Mouse (Mus musculus) testis, adult 2 months (tissue): ENCODE data around the gene Arhgap6. TPM values are rescaled to one million over a fixed set of nuclear protein-coding genes. Genes with fewer than 3 reads are reported as not detected.

Experiments used
- H3K27ac ChIP-seq: fragments of 200-500 bp; 2 replicates; pipeline ENCODE4 v1.5.1; 2012; ENCODE audit warnings: low read depth, low read length; ENCODE audit not compliant: control insufficient read depth, insufficient read depth
- H3K27me3 ChIP-seq: fragments of 200-500 bp; 2 replicates; pipeline ENCODE4 v1.6.1; 2012; ENCODE audit warnings: mild to moderate bottlenecking, low read length, moderate library complexity; ENCODE audit not compliant: control insufficient read depth, insufficient read depth
- H3K36me3 ChIP-seq: fragments of 200-500 bp; 2 replicates; pipeline ENCODE4 v1.6.1; 2012; ENCODE audit warnings: mild to moderate bottlenecking, low read length; ENCODE audit not compliant: control insufficient read depth, insufficient read depth
- H3K4me1 ChIP-seq: fragments of 200-500 bp; 2 replicates; pipeline ENCODE4 v1.6.1; 2012; ENCODE audit warnings: low read length; ENCODE audit not compliant: control insufficient read depth, insufficient read depth
- H3K4me3 ChIP-seq: fragments of 200-500 bp; 2 replicates; pipeline ENCODE4 v1.5.1; 2012; ENCODE audit warnings: low read depth, mild to moderate bottlenecking, low read length, moderate library complexity, mixed read lengths; ENCODE audit not compliant: control insufficient read depth
- CTCF ChIP-seq: fragments of 200-500 bp; IDR thresholded peaks from 2 replicates; pipeline ENCODE4 v1.5.1; 2012; ENCODE audit warnings: low read depth, mild to moderate bottlenecking, inconsistent platforms, low read length, moderate library complexity; ENCODE audit not compliant: control insufficient read depth, insufficient read depth, insufficient replicate concordance
- POLR2A ChIP-seq: fragments of 200-500 bp; IDR thresholded peaks from 2 replicates; pipeline ENCODE4 v1.6.1; 2012; ENCODE audit warnings: low read depth, mild to moderate bottlenecking, inconsistent platforms, low read length, moderate library complexity; ENCODE audit not compliant: control insufficient read depth
- polyA plus RNA-seq: library from polyadenylated mRNA; depleted of rRNA; stranded (reverse); fragments of >200 nt; gene quantifications from 2 replicates; pipeline ENCODE4 v1.2.3, GENCODE M21; 2012

Arhgap6 gene
- polyA plus RNA-seq, 1 experiment: 0.07 TPM

DNA sequence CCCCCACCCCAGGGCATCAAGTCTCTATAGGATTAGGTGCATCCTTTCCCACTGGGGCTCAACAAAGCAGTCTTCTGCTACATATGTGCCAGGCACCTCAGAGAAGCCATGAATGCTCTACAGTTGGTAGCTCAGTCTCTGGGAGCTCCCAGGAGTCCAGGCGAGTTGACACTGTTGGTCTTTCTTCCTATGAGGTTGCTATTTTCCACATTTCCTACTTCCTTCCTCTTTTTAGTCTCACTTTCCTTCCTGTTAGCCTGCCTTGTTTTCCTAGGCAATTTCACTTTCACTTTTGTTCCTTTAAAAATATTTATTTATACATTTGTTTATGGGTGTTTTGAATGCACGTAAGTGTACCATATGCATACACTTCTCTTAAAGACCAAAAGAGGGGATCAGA, 29.3 kb downstream of the Arhgap6 start:
- no peaks in the 10 kb centered on the region for H3K27me3 ChIP-seq
- no peak overlapping the region for H3K4me3 ChIP-seq
- no peak overlapping the region for H3K27ac ChIP-seq
- no peaks in the 10 kb centered on the region for H3K36me3 ChIP-seq
- TF ChIP-seq POLR2A (no peak), CTCF (no peak)
- no peaks in the 10 kb centered on the region for H3K4me1 ChIP-seq

DNA sequence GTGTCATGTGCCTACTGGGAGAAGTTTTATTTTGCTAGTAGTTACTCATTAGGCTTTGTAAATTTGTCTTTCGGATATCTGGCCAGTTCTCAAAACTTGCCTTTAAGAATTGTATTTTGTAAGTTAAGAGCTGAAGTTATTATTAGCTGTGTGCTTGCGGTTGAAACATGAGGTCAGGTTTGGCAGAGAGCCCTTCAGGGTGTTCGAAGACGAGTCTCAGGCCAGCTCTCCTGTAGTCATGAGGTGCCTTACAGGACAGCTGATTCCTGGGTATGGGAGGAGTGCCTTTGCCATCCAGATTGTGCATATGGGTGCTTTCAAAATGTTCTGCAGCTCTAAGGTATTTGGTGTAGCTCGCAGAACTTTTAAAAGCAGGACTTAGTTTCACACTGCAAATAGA, 37.4 kb downstream of the Arhgap6 start:
- H3K27me3 ChIP-seq: no peaks in the 10 kb centered on the region
- no peaks in the 10 kb centered on the region for H3K4me1 ChIP-seq
- no peak for TF ChIP-seq POLR2A
- TF ChIP-seq CTCF: no peak
- no peaks in the 10 kb centered on the region for H3K36me3 ChIP-seq
- no peak overlapping the region for H3K27ac ChIP-seq
- H3K4me3 ChIP-seq: no peak overlapping the region

DNA sequence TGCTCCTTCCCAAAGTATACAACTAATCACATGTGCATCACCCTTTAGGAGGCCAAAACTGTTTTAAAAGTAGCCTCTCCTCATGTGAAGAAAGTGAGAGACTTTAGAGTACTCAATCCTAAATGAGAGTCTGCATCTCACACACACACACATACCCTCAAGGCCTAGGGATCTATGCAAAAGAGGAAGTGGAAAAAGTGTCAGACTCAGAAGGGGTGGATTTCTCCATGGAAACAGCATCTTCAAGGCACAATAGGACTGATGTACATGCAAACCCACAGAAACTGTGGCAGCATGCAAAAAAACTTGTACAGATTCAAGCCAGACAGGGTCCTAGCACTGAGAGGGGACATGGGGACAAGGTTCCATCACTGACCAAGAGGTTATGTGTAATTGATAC, 53.2 kb downstream of the Arhgap6 start:
- Histone ChIP-seq H3K36me3 (no peaks in the 10 kb centered on the region), H3K4me1 (no peaks in the 10 kb centered on the region), H3K27ac (no peak overlapping the region), H3K4me3 (no peak overlapping the region), H3K27me3 (no peaks in the 10 kb centered on the region)
- TF ChIP-seq POLR2A (no peak), CTCF (no peak)

DNA sequence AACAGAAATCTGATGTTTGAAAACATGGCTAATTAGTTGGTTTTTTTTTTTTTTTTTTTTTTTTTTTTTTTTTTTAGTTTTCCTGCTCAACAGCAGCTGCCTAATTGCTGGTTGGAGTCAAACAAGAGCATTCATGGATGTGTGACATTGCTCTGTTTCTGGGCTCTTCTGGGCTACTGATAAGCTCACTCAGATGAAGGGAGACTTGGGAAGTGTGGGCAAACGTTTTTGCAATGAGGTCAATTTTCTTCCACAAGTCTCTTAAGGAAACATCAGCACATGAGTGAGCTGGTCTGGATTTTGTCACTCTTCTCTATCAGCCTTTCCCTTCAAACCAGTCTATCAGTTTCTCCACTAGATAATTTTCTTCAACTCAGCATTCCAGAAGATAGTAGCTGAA, 79.8 kb downstream of the Arhgap6 start:
- no peaks in the 10 kb centered on the region for H3K4me1 ChIP-seq
- H3K27ac ChIP-seq: no peak overlapping the region
- no peak overlapping the region for H3K4me3 ChIP-seq
- no peaks in the 10 kb centered on the region for H3K36me3 ChIP-seq
- H3K27me3 ChIP-seq: no peaks in the 10 kb centered on the region
- no peak for TF ChIP-seq CTCF
- no peak for TF ChIP-seq POLR2A

DNA sequence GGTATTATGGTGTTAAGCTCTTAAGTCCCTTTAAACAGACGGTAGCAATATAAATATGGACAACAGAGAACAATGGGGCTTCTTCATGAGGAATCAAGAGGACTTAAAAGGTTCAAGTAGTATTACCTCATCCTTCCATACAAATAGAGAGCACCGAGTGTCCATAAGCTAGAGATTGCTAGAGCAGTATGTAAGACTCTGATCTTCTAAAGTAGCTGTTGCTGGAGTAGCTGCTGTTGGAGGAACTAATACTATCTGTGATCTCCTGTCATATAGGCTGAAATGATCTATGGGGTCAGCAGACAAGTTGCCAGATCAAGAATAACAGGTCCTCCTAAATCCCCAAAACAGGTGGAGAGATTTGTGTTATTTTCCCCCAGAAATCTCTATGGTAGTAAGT, 108.7 kb downstream of the Arhgap6 start:
- H3K36me3 ChIP-seq: no peaks in the 10 kb centered on the region
- no peak for TF ChIP-seq POLR2A
- no peak overlapping the region for H3K4me3 ChIP-seq
- no peak overlapping the region for H3K27ac ChIP-seq
- no peaks in the 10 kb centered on the region for H3K27me3 ChIP-seq
- no peaks in the 10 kb centered on the region for H3K4me1 ChIP-seq

DNA sequence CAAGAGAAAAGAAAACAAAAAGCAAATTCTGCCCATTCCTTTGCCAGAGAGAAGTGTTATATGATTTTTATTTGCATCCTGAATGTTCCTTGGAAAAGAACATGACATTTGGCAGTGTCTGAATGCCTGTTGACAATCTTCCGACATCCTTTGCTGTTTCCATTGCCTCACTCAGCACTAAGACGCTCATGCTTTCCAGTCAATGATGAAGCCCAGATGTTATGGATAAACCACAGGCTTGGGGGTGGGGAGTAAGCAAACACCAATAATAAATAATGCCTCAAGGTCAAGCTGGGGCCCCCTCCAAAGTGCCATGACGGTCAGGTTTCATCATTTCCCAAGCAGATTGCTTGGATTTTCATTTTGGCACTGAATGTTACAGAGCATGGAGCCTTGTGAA, 109.2 kb downstream of the Arhgap6 start:
- H3K27ac ChIP-seq: no peak overlapping the region
- TF ChIP-seq CTCF: no peak
- no peak for TF ChIP-seq POLR2A
- H3K4me1 ChIP-seq: no peaks in the 10 kb centered on the region
- H3K27me3 ChIP-seq: no peaks in the 10 kb centered on the region
- H3K4me3 ChIP-seq: no peak overlapping the region
- no peaks in the 10 kb centered on the region for H3K36me3 ChIP-seq

DNA sequence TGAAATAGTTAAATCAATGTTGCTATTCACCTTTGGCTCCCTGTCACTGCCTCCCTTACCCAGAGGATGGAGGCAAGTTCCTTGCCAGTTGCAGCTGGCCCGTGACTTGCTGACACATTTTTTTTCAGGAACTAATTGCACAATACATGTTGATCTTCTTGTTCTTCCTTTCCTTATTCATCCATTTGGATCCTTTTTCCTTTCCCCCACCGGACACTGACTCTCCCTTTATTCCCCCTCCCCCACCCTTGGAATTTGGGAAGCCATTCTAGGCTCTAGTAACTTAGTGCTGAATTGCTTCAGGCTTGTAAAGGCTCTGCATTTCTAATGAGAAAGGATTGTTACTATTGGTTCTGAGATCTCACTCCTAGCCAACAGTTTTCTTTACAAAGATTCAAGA, 112.7 kb downstream of the Arhgap6 start:
- H3K4me1 ChIP-seq: no peaks in the 10 kb centered on the region
- no peak overlapping the region for H3K4me3 ChIP-seq
- no peaks in the 10 kb centered on the region for H3K27me3 ChIP-seq
- no peak for TF ChIP-seq CTCF
- TF ChIP-seq POLR2A: no peak
- no peak overlapping the region for H3K27ac ChIP-seq
- no peaks in the 10 kb centered on the region for H3K36me3 ChIP-seq

DNA sequence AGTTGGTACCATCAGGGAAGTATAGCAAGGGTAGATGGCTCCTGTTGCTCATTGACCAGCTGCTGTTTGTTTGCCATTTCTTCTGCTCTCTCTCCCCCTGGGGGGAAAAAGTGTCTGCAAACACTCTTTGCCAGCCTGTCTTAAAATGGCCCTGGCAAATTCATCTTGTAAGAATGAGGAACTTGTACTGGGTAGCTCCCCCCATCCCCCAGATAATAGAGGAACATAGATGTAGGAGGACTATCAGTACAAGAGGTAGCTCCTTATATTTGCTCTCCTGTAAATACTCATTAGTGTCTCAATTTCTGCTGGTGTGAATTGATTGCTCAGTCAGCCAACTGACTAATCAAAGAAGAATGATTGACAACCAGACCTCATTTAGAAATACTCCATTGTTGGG, 118.6 kb downstream of the Arhgap6 start:
- TF ChIP-seq CTCF: no peak
- no peak for TF ChIP-seq POLR2A
- Histone ChIP-seq H3K27me3 (no peaks in the 10 kb centered on the region), H3K4me3 (no peak overlapping the region), H3K4me1 (no peaks in the 10 kb centered on the region), H3K36me3 (no peaks in the 10 kb centered on the region), H3K27ac (no peak overlapping the region)
